Mouse (Mus musculus) neural tube, embryonic 13.5 days (tissue): ENCODE measurements around the gene Olfr211. TPM values are rescaled to one million over a fixed set of nuclear protein-coding genes. Genes with fewer than 3 reads are reported as not detected.
A peak's percentile ranks its signal among the peaks of the same experiment; 100 is the strongest.

Experiments
- ATAC-seq: fragments of 200-750 bp; cut with Nextera tagmentation; 2 replicates; pipeline ENCODE4 v1.8.0; 2017; ENCODE audit warnings: low read depth, mild to moderate bottlenecking, moderate TSS enrichment, moderate library complexity
- H3K27ac ChIP-seq: fragments of 300-500 bp; sonication (generic); replicated peaks from 2 replicates; pipeline ENCODE4 v1.5.1; 2015; ENCODE audit warnings: moderate library complexity, mild to moderate bottlenecking, inconsistent platforms
- H3K27me3 ChIP-seq: fragments of 300-500 bp; sonication (generic); 2 replicates; pipeline ENCODE4 v1.6.1; 2015; ENCODE audit warnings: mild to moderate bottlenecking, inconsistent platforms
- H3K36me3 ChIP-seq: fragments of 300-500 bp; sonication (generic); 2 replicates; pipeline ENCODE4 v1.6.1; 2015; ENCODE audit warnings: mild to moderate bottlenecking, inconsistent platforms
- H3K4me1 ChIP-seq: fragments of 300-500 bp; sonication (generic); replicated peaks from 2 replicates; pipeline ENCODE4 v1.6.1; 2015; ENCODE audit warnings: inconsistent platforms
- H3K4me2 ChIP-seq: fragments of 300-500 bp; sonication (generic); 2 replicates; pipeline ENCODE4 v1.6.1; 2015; ENCODE audit warnings: inconsistent platforms, mild to moderate bottlenecking, moderate library complexity
- H3K4me3 ChIP-seq: fragments of 300-500 bp; sonication (generic); 2 replicates; pipeline ENCODE4 v1.5.1; 2015; ENCODE audit warnings: mild to moderate bottlenecking, inconsistent platforms
- H3K9ac ChIP-seq: fragments of 300-500 bp; sonication (generic); 2 replicates; pipeline ENCODE4 v1.6.1; 2015; ENCODE audit warnings: moderate library complexity, mild to moderate bottlenecking, inconsistent platforms
- H3K9me3 ChIP-seq: fragments of 300-500 bp; sonication (generic); 2 replicates; pipeline ENCODE4 v1.6.1; 2016; ENCODE audit warnings: inconsistent platforms
- WGBS: fragments of 180-500 bp; shearing (Covaris S2); methylation state at CpG from one replicate; pipeline ENCODE4 v1.1.7; 2015; 5-methylcytosine and 5-hydroxymethylcytosine counted together
- polyA plus RNA-seq: library from polyadenylated mRNA; unstranded; fragments of >200 nt; fragmentation: Nextera tagmentation; extraction: Ambion mirVana; gene quantifications from 2 replicates; pipeline ENCODE4 v1.2.1, GENCODE M21; 2015

The Olfr211 gene
- not detected in 2 replicates for polyA plus RNA-seq

GRCm38 (mm10) chr6:116488791-116489190 lies at the start of gene Olfr211:
Gene Olfr211, plus strand, starts transcription at chr6:116489091.
- no peak for ATAC-seq
- Histone ChIP-seq H3K27ac (no peak within 1 kb of the TSS), H3K9ac (no peak within 1 kb of the TSS), H3K4me2 (no peak within 1 kb of the TSS), H3K36me3 (no peaks in the 10 kb centered on the region), H3K4me3 (no peak within 1 kb of the TSS), H3K27me3 (no peaks in the 10 kb centered on the region), H3K4me1 (0 out of 2 replicates have a peak, but pooled peaks cover 6% of the 10 kb centered on the region), H3K9me3 (no peaks in the 10 kb centered on the region)
- WGBS = 65% methylated on average over 4 of the region's 4 CpGs

GRCm38 (mm10) chr6:116439531-116439930 lies 49.4 kb upstream of the Olfr211 start:
- no peak overlapping the region for H3K4me2 ChIP-seq
- ATAC-seq = no peak
- H3K9me3 ChIP-seq = no peaks in the 10 kb centered on the region; the same call in 1 of the 2 replicates
- no peaks in the 10 kb centered on the region for H3K4me1 ChIP-seq
- H3K27me3 ChIP-seq = no peaks in the 10 kb centered on the region
- no peak overlapping the region for H3K4me3 ChIP-seq
- no peaks in the 10 kb centered on the region for H3K36me3 ChIP-seq
- H3K9ac ChIP-seq = no peak overlapping the region
- WGBS = 92% methylated on average over 6 of the region's 6 CpGs
- H3K27ac ChIP-seq = no peak overlapping the region

GRCm38 (mm10) chr6:116440447-116440846 lies 48.4 kb upstream of the Olfr211 start:
- Histone ChIP-seq H3K36me3 (no peaks in the 10 kb centered on the region), H3K27me3 (no peaks in the 10 kb centered on the region), H3K9ac (no peak overlapping the region), H3K27ac (no peak overlapping the region), H3K4me1 (no peaks in the 10 kb centered on the region), H3K4me2 (no peak overlapping the region), H3K4me3 (no peak overlapping the region), H3K9me3 (no peaks in the 10 kb centered on the region; the same call in 1 of the 2 replicates)
- ATAC-seq = no peak
- WGBS = 72% methylated on average over 4 of the region's 4 CpGs

- Histone ChIP-seq H3K4me2 (no peak overlapping the region), H3K36me3 (no peaks in the 10 kb centered on the region), H3K9me3 (no peaks in the 10 kb centered on the region; the same call in 1 of the 2 replicates), H3K9ac (no peak overlapping the region), H3K27ac (no peak overlapping the region), H3K27me3 (no peaks in the 10 kb centered on the region), H3K4me3 (no peak overlapping the region), H3K4me1 (no peaks in the 10 kb centered on the region)
- ATAC-seq = no peak
- 88% methylated on average over 4 of the region's 4 CpGs for WGBS
Observed at GRCm38 (mm10) chr6:116440849-116441248, 48.0 kb upstream of the Olfr211 start.

GRCm38 (mm10) chr6:116455781-116456180 lies 33.1 kb upstream of the Olfr211 start:
- Histone ChIP-seq H3K9me3 (no peaks in the 10 kb centered on the region), H3K36me3 (no peaks in the 10 kb centered on the region), H3K4me2 (no peak overlapping the region), H3K27ac (no peak overlapping the region), H3K9ac (no peak overlapping the region), H3K4me1 (peaks cover 5% of the 10 kb centered on the region), H3K4me3 (no peak overlapping the region), H3K27me3 (peaks cover 16% of the 10 kb centered on the region)
- no peak for ATAC-seq
- WGBS = 83% methylated on average over 4 of the region's 4 CpGs

GRCm38 (mm10) chr6:116456482-116456881 lies 32.4 kb upstream of the Olfr211 start:
- no peaks in the 10 kb centered on the region for H3K9me3 ChIP-seq
- no peak overlapping the region for H3K4me2 ChIP-seq
- no peak for ATAC-seq
- no peak overlapping the region for H3K27ac ChIP-seq
- H3K36me3 ChIP-seq = no peaks in the 10 kb centered on the region
- H3K9ac ChIP-seq = no peak overlapping the region
- H3K27me3 ChIP-seq = peaks cover 23% of the 10 kb centered on the region
- peaks cover 8% of the 10 kb centered on the region for H3K4me1 ChIP-seq
- WGBS = 94% methylated on average over 1 of the region's 1 CpGs
- H3K4me3 ChIP-seq = no peak overlapping the region

GRCm38 (mm10) chr6:116458728-116459127 lies 30.2 kb upstream of the Olfr211 start:
- WGBS = 71% methylated on average over 4 of the region's 4 CpGs
- Histone ChIP-seq H3K4me3 (no peak overlapping the region), H3K4me1 (peaks cover 8% of the 10 kb centered on the region), H3K4me2 (no peak overlapping the region), H3K27ac (no peak overlapping the region), H3K9ac (no peak overlapping the region), H3K27me3 (peaks cover 40% of the 10 kb centered on the region), H3K36me3 (no peaks in the 10 kb centered on the region), H3K9me3 (no peaks in the 10 kb centered on the region)
- no peak for ATAC-seq

GRCm38 (mm10) chr6:116459232-116459631 lies 29.7 kb upstream of the Olfr211 start:
- peaks cover 40% of the 10 kb centered on the region for H3K27me3 ChIP-seq
- WGBS = 76% methylated on average over 2 of the region's 2 CpGs
- no peak overlapping the region for H3K4me3 ChIP-seq
- no peak overlapping the region for H3K4me2 ChIP-seq
- H3K4me1 ChIP-seq = peaks cover 8% of the 10 kb centered on the region
- no peak overlapping the region for H3K9ac ChIP-seq
- H3K27ac ChIP-seq = no peak overlapping the region
- no peaks in the 10 kb centered on the region for H3K36me3 ChIP-seq
- no peaks in the 10 kb centered on the region for H3K9me3 ChIP-seq
- ATAC-seq = no peak

- H3K4me1 ChIP-seq = peaks cover 8% of the 10 kb centered on the region
- peak within 1 kb of the TSS; percentile 13 for H3K9ac ChIP-seq
- H3K4me2 ChIP-seq = peak within 1 kb of the TSS; percentile 62
- H3K4me3 ChIP-seq = peak within 1 kb of the TSS; percentile 34
- 1% methylated on average over 43 of the region's 43 CpGs for WGBS
- no peak for ATAC-seq
- H3K27ac ChIP-seq = no peak within 1 kb of the TSS
- peaks cover 40% of the 10 kb centered on the region for H3K27me3 ChIP-seq
- no peaks in the 10 kb centered on the region for H3K36me3 ChIP-seq
- H3K9me3 ChIP-seq = no peaks in the 10 kb centered on the region
Observed at GRCm38 (mm10) chr6:116460544-116461283, 28.2 kb upstream of the Olfr211 start, which contains the start of gene Alox5. Gene Alox5, minus strand, starts transcription at chr6:116461178.

GRCm38 (mm10) chr6:116468081-116468480 lies 20.8 kb upstream of the Olfr211 start:
- WGBS = 41% methylated on average over 3 of the region's 3 CpGs
- Histone ChIP-seq H3K27me3 (peaks cover under 1% of the 10 kb centered on the region; the same call in 1 of the 2 replicates), H3K4me3 (no peak overlapping the region), H3K9me3 (0 out of 2 replicates have a peak, but pooled peaks cover 4% of the 10 kb centered on the region), H3K9ac (no peak overlapping the region), H3K4me1 (no peaks in the 10 kb centered on the region), H3K27ac (no peak overlapping the region), H3K4me2 (no peak overlapping the region), H3K36me3 (no peaks in the 10 kb centered on the region)
- no peak for ATAC-seq

- no peak overlapping the region for H3K9ac ChIP-seq
- H3K4me1 ChIP-seq = no peaks in the 10 kb centered on the region
- H3K27me3 ChIP-seq = no peaks in the 10 kb centered on the region
- no peak for ATAC-seq
- no peak overlapping the region for H3K4me3 ChIP-seq
- H3K36me3 ChIP-seq = no peaks in the 10 kb centered on the region
- H3K9me3 ChIP-seq = no peaks in the 10 kb centered on the region
- no peak overlapping the region for H3K27ac ChIP-seq
- H3K4me2 ChIP-seq = no peak overlapping the region
- WGBS = 74% methylated on average over 1 of the region's 1 CpGs
Observed at GRCm38 (mm10) chr6:116485081-116485480, 3.8 kb upstream of the Olfr211 start.

GRCm38 (mm10) chr6:116486833-116487232 lies 2.1 kb upstream of the Olfr211 start:
- H3K27ac ChIP-seq = no peak overlapping the region
- ATAC-seq = no peak
- no peak overlapping the region for H3K9ac ChIP-seq
- WGBS = 64% methylated on average over 1 of the region's 1 CpGs
- H3K4me3 ChIP-seq = no peak overlapping the region
- no peaks in the 10 kb centered on the region for H3K36me3 ChIP-seq
- H3K4me1 ChIP-seq = 0 out of 2 replicates have a peak, but pooled peaks cover 6% of the 10 kb centered on the region
- no peaks in the 10 kb centered on the region for H3K9me3 ChIP-seq
- H3K4me2 ChIP-seq = no peak overlapping the region
- H3K27me3 ChIP-seq = no peaks in the 10 kb centered on the region
